Mouse (Mus musculus): ENCODE results near the gene AI854703. TPM values are rescaled to one million over a fixed set of nuclear protein-coding genes. Genes with fewer than 3 reads are reported as not detected.
"Not testable (repeated sequence)": the region's sequence is repeated elsewhere in the genome, so short reads cannot be mapped to it uniquely, and the experiment has no call there.

The AI854703 gene
- polyA plus RNA-seq, 1 experiment from 2014 or later, result 1.6 TPM

DNA sequence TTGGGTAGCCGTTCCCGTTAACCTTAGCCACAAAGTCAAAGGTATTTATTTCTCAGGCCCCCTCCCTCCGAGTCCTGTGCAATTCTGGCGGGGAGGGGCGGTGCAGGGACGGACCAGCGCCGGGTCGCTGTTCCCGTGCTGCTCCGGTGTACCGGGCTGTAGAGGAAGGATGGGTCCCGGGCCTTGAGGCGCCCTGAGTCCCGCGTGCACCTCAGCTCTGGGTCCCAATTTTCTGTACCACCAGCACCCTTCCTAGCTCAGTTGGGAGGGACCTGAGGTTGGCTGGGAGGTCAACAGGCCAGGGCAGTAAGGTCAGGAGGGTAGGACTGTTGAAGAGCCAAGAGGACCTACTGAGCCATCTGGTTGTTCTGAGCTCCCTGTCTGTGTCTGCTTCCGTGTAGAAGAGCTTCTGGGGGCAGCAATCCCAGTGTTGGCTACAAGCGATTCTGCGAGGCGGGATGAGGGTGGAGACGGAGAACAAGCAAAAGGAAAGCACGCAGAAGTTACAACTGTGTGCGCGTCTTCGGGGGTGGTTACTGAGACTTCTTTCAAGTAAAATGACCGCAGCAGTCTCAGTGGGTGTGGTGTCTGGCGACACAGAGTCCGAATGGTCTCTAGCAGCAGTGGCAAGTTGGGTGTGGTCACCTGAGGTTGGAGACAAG, 24.4 kb upstream of the AI854703 start:
- Histone ChIP-seq H3K9ac (ENCODE audit: low read length) (peak overlapping the region; percentile 84), H3K4me1 (ENCODE audit: control insufficient read depth, insufficient read depth, low read length) (0 out of 2 replicates have a peak, but pooled peaks cover 3% of the 10 kb centered on the region), H3K27me3 (ENCODE audit: control insufficient read depth, insufficient read depth, low read length) (no peaks in the 10 kb centered on the region), H3K9me3 (ENCODE audit: control insufficient read depth, low read length) (0 out of 2 replicates have a peak, but pooled peaks cover 2% of the 10 kb centered on the region), H3K27ac (ENCODE audit: low read depth, low read length) (peak overlapping the region; percentile 87), H3K36me3 (ENCODE audit: control insufficient read depth, insufficient read depth, low read length) (peaks cover 17% of the 10 kb centered on the region), H3K4me2 (ENCODE audit: low read depth) (peak overlapping the region; percentile 92), H3K4me3 (ENCODE audit: low read depth, low read length) (peak overlapping the region; percentile 55)
- no peak for DNase-seq (ENCODE audit: low spot score)
- peak; percentile 71 for ATAC-seq (ENCODE audit: insufficient read depth, low FRiP score, low TSS enrichment)
- 1% methylated on average over 28 of the region's 28 CpGs for WGBS

DNA sequence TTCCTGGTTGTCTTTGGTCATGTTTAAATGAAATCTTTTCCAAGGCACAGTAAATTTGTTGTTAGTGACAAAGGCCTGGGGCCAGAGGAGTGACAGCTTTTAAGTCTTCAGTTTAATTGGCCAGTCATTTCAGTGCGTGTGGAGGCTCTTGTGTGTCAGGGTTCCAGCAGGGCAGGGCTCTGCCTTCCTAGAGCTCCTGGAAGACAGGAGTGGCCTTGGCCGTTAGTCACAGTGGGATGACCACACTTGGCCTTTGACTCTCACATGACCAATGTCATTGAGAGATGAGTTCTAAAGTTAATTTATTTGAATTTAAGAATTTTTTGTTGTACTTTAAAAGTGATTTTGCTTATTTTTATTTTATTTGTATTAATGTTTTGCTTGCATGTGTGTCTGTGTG, 18.4 kb upstream of the AI854703 start:
- no peak overlapping the region for H3K4me3 ChIP-seq (ENCODE audit: low read depth, low read length)
- no peaks in the 10 kb centered on the region for H3K36me3 ChIP-seq (ENCODE audit: control insufficient read depth, insufficient read depth, low read length)
- WGBS, result 60% methylated on average over 2 of the region's 2 CpGs
- H3K27ac ChIP-seq (ENCODE audit: low read depth, low read length), result no peak overlapping the region
- no peaks in the 10 kb centered on the region for H3K9me3 ChIP-seq (ENCODE audit: control insufficient read depth, low read length)
- DNase-seq (ENCODE audit: low spot score) (no peak), ATAC-seq (ENCODE audit: insufficient read depth, low FRiP score, low TSS enrichment) (no peak)
- H3K4me1 ChIP-seq (ENCODE audit: control insufficient read depth, insufficient read depth, low read length), result no peaks in the 10 kb centered on the region
- H3K27me3 ChIP-seq (ENCODE audit: control insufficient read depth, insufficient read depth, low read length), result no peaks in the 10 kb centered on the region
- H3K4me2 ChIP-seq (ENCODE audit: low read depth), result no peak overlapping the region
- H3K9ac ChIP-seq (ENCODE audit: low read length), result no peak overlapping the region

DNA sequence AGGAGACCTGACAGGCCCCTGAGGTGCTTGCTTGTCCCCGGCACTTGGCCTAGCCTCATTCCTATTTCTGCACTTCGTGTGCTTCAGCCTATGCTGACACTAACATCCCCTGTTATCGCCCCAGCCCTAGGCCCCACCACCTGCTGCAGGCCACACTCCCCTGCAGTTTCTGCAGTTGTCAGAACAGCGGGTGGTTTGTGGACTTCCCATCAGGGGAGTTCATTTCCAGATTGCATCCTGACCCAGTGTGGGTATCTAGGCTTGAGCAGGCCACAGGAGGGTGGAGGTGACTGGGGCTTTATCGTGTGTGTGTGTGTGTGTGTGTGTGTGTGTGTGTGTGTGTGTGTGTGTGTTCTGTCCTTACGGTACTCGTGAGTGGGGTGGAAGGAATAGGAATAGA, 17.1 kb upstream of the AI854703 start:
- Histone ChIP-seq H3K27me3 (ENCODE audit: control insufficient read depth, insufficient read depth, low read length) (no peaks in the 10 kb centered on the region), H3K9ac (ENCODE audit: low read length) (no peak overlapping the region), H3K36me3 (ENCODE audit: control insufficient read depth, insufficient read depth, low read length) (0 out of 2 replicates have a peak, but pooled peaks cover 5% of the 10 kb centered on the region), H3K9me3 (ENCODE audit: control insufficient read depth, low read length) (no peaks in the 10 kb centered on the region), H3K27ac (ENCODE audit: low read depth, low read length) (no peak overlapping the region), H3K4me1 (ENCODE audit: control insufficient read depth, insufficient read depth, low read length) (no peaks in the 10 kb centered on the region), H3K4me2 (ENCODE audit: low read depth) (no peak overlapping the region), H3K4me3 (ENCODE audit: low read depth, low read length) (no peak overlapping the region)
- 64% methylated on average over 7 of the region's 7 CpGs for WGBS
- no peak for ATAC-seq (ENCODE audit: insufficient read depth, low FRiP score, low TSS enrichment)
- DNase-seq (ENCODE audit: low spot score), result no peak

DNA sequence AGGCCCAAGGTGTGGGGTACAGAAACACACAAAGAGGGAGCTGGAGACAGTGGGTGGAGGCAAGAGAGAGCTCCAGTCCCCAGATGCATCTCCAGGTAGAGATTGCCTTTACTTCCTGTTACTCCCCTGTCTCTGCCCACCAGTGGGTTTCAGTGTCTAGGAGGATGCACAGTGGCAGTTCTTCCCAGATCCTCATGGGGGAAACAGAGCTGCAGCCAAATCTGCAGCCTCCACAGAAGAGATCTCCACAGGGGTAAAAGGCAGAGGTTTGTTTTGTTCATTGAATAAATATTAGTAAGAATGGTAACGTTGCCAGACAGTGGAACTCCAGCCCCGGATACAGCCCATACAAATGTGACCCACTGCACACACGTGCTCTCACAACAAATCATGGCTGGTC, 15.9 kb upstream of the AI854703 start:
- H3K27ac ChIP-seq (ENCODE audit: low read depth, low read length), result no peak overlapping the region
- H3K4me3 ChIP-seq (ENCODE audit: low read depth, low read length), result no peak overlapping the region
- no peaks in the 10 kb centered on the region for H3K4me1 ChIP-seq (ENCODE audit: control insufficient read depth, insufficient read depth, low read length)
- no peaks in the 10 kb centered on the region for H3K9me3 ChIP-seq (ENCODE audit: control insufficient read depth, low read length)
- H3K36me3 ChIP-seq (ENCODE audit: control insufficient read depth, insufficient read depth, low read length), result 0 out of 2 replicates have a peak, but pooled peaks cover 5% of the 10 kb centered on the region
- H3K4me2 ChIP-seq (ENCODE audit: low read depth), result no peak overlapping the region
- no peaks in the 10 kb centered on the region for H3K27me3 ChIP-seq (ENCODE audit: control insufficient read depth, insufficient read depth, low read length)
- WGBS, result 82% methylated on average over 3 of the region's 3 CpGs
- no peak overlapping the region for H3K9ac ChIP-seq (ENCODE audit: low read length)
- ATAC-seq (ENCODE audit: insufficient read depth, low FRiP score, low TSS enrichment) (no peak), DNase-seq (ENCODE audit: low spot score) (no peak)

DNA sequence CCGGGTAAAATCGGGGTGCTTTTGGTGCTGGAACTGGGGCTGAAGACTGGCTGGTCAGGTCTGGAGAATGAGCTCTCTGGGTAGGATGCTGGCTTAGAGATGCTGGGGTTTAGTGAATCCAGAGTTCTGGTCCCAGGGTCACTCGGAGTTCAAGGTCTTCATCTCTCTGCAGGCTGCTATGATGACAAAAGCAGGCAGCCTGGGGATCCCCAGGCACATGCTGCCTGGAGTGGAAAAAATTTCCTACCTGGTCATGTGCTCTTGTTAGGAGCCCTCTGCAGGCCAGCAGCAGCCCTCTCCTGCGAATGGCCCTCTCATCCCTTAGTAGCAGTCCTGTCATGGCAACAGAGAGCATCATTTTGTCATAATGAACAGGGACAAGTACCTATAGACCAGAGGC, 13.1 kb upstream of the AI854703 start:
- no peaks in the 10 kb centered on the region for H3K9me3 ChIP-seq (ENCODE audit: control insufficient read depth, low read length)
- no peak overlapping the region for H3K27ac ChIP-seq (ENCODE audit: low read depth, low read length)
- ATAC-seq (ENCODE audit: insufficient read depth, low FRiP score, low TSS enrichment), result no peak
- DNase-seq (ENCODE audit: low spot score), result no peak
- WGBS, result 91% methylated on average over 4 of the region's 4 CpGs
- H3K4me2 ChIP-seq (ENCODE audit: low read depth), result no peak overlapping the region
- H3K36me3 ChIP-seq (ENCODE audit: control insufficient read depth, insufficient read depth, low read length), result 0 out of 2 replicates have a peak, but pooled peaks cover 5% of the 10 kb centered on the region
- H3K27me3 ChIP-seq (ENCODE audit: control insufficient read depth, insufficient read depth, low read length), result no peaks in the 10 kb centered on the region
- H3K4me3 ChIP-seq (ENCODE audit: low read depth, low read length), result no peak overlapping the region
- no peak overlapping the region for H3K9ac ChIP-seq (ENCODE audit: low read length)
- no peaks in the 10 kb centered on the region for H3K4me1 ChIP-seq (ENCODE audit: control insufficient read depth, insufficient read depth, low read length)

DNA sequence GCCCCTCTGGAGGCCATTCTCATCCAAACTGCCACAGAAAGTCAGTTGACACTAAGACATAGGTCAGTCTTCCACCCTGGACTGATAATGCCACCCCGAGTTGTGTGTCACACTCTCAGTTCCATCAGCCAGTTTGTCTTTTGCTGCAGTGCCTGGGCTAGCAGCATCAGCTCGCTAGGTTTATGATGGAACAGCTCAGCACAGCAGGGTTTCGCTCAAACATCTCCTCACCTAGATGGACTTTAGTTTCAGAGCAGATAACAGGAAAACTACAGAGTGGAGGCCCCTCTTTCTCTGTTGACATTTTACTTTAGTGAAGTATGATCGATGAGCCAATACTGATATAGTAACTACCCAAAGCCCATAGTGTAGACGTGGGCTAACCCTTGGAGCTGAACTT, 11.8 kb upstream of the AI854703 start:
- Histone ChIP-seq H3K4me2 (ENCODE audit: low read depth) (no peak overlapping the region), H3K4me1 (ENCODE audit: control insufficient read depth, insufficient read depth, low read length) (no peaks in the 10 kb centered on the region), H3K27me3 (ENCODE audit: control insufficient read depth, insufficient read depth, low read length) (no peaks in the 10 kb centered on the region), H3K9ac (ENCODE audit: low read length) (no peak overlapping the region), H3K4me3 (ENCODE audit: low read depth, low read length) (no peak overlapping the region), H3K27ac (ENCODE audit: low read depth, low read length) (no peak overlapping the region), H3K9me3 (ENCODE audit: control insufficient read depth, low read length) (no peaks in the 10 kb centered on the region), H3K36me3 (ENCODE audit: control insufficient read depth, insufficient read depth, low read length) (peaks cover 5% of the 10 kb centered on the region)
- 92% methylated on average over 5 of the region's 5 CpGs for WGBS
- ATAC-seq (ENCODE audit: insufficient read depth, low FRiP score, low TSS enrichment) (no peak), DNase-seq (ENCODE audit: low spot score) (no peak)

DNA sequence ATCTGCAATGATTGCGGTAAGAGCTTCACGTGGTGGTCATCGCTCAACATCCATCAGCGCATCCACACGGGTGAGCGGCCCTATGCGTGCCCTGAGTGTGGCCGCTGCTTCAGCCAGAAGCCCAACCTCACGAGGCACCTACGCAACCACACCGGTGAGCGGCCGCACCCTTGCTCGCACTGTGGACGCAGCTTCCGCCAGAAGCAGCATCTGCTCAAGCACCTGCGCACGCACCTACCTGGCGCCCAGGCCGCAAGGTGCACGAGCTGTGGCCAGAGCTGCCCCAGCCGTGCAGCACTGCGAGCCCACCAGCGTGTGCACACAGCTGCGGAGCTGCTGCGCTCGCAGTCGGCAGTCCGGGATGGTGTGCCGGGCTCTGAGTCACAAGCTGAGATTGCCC, 6.5 kb upstream of the AI854703 start:
- Histone ChIP-seq H3K9me3 (ENCODE audit: control insufficient read depth, low read length) (no peaks in the 10 kb centered on the region), H3K4me3 (ENCODE audit: low read depth, low read length) (no peak overlapping the region), H3K27ac (ENCODE audit: low read depth, low read length) (no peak overlapping the region), H3K27me3 (ENCODE audit: control insufficient read depth, insufficient read depth, low read length) (no peaks in the 10 kb centered on the region), H3K9ac (ENCODE audit: low read length) (no peak overlapping the region), H3K4me2 (ENCODE audit: low read depth) (no peak overlapping the region), H3K4me1 (ENCODE audit: control insufficient read depth, insufficient read depth, low read length) (no peaks in the 10 kb centered on the region), H3K36me3 (ENCODE audit: control insufficient read depth, insufficient read depth, low read length) (peaks cover 5% of the 10 kb centered on the region)
- DNase-seq (ENCODE audit: low spot score) (no peak), ATAC-seq (ENCODE audit: insufficient read depth, low FRiP score, low TSS enrichment) (no peak)
- WGBS, result 92% methylated on average over 30 of the region's 30 CpGs

DNA sequence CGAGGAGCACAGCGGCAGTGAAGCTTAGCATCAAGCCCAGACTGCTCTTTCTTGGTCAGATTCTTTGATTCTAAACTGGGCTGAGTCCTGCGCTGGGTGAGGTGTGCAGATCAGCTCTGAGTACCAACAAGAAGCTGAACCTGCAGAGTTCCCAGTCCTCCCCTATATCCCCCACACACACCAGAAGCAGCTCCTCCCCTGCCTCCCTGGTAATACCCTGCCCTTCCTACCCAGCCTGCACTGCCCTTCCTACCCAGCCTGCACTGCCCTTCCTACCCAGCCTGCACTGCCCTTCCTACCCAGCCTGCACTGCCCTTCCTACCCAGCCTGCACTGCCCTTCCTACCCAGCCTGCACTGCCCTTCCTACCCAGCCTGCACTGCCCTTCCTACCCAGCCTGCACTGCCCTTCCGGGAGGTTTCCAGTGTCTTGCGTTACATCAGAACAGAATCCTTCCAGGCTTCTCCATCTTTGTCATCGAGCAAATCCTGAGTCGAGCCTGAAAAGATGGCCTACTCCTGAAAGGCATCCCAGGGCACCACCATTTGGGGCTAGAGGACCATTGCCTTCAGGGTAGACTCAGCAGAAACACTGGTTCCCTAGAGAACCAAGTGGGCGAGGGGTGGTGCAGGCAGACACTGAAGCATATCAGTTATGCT, 4.2 kb upstream of the AI854703 start:
- not testable (repeated sequence) for H3K4me2 ChIP-seq (ENCODE audit: low read depth); H3K27me3 ChIP-seq (ENCODE audit: control insufficient read depth, insufficient read depth, low read length); DNase-seq (ENCODE audit: low spot score); H3K9me3 ChIP-seq (ENCODE audit: control insufficient read depth, low read length); H3K9ac ChIP-seq (ENCODE audit: low read length); H3K4me1 ChIP-seq (ENCODE audit: control insufficient read depth, insufficient read depth, low read length); ATAC-seq (ENCODE audit: insufficient read depth, low FRiP score, low TSS enrichment); H3K36me3 ChIP-seq (ENCODE audit: control insufficient read depth, insufficient read depth, low read length); H3K27ac ChIP-seq (ENCODE audit: low read depth, low read length); H3K4me3 ChIP-seq (ENCODE audit: low read depth, low read length)
- WGBS, result 89% methylated on average over 8 of the region's 8 CpGs

DNA sequence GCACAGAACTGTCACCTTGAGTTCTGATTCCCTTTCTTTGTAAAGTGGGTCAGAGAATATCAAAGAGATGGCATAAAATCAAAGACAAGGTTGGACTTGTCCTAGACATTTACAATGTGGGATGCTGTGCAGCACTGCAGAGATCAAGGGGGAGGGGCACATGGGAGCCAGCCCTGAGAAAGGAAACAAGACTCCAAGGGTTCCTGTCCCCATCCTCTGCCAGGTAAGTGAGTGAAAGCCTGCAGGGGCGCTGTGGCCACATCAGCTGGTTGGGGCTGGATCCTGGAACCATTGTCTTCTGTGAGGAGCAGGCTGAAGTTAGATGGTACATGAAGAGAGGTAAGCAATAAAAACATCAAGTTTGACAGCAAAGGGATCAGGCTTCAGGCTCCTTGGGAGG, 3.1 kb upstream of the AI854703 start:
- H3K4me2 ChIP-seq (ENCODE audit: low read depth), result no peak overlapping the region
- peaks cover 17% of the 10 kb centered on the region; the same call in 1 of the 2 replicates for H3K27me3 ChIP-seq (ENCODE audit: control insufficient read depth, insufficient read depth, low read length)
- no peaks in the 10 kb centered on the region for H3K9me3 ChIP-seq (ENCODE audit: control insufficient read depth, low read length)
- H3K4me1 ChIP-seq (ENCODE audit: control insufficient read depth, insufficient read depth, low read length), result peaks cover 5% of the 10 kb centered on the region; the same call in 1 of the 2 replicates
- peaks cover 5% of the 10 kb centered on the region for H3K36me3 ChIP-seq (ENCODE audit: control insufficient read depth, insufficient read depth, low read length)
- no peak overlapping the region for H3K9ac ChIP-seq (ENCODE audit: low read length)
- ATAC-seq (ENCODE audit: insufficient read depth, low FRiP score, low TSS enrichment) (no peak), DNase-seq (ENCODE audit: low spot score) (no peak)
- WGBS, result 25% methylated on average over 1 of the region's 1 CpGs
- H3K27ac ChIP-seq (ENCODE audit: low read depth, low read length), result no peak overlapping the region
- H3K4me3 ChIP-seq (ENCODE audit: low read depth, low read length), result no peak overlapping the region
